Mouse (Mus musculus) ES-Bruce4 (cell line): ENCODE results near the gene Selenoi. TPM values are rescaled to one million over a fixed set of nuclear protein-coding genes. Genes with fewer than 3 reads are reported as not detected.

Experiments
- H3K27ac ChIP-seq: 2 replicates; pipeline ENCODE4 v1.5.1; 2012; ENCODE audit warnings: low read length, inconsistent platforms; ENCODE audit not compliant: insufficient read depth
- H3K27me3 ChIP-seq: 2 replicates; pipeline ENCODE4 v1.6.1; 2012; ENCODE audit warnings: mild to moderate bottlenecking, low read length, inconsistent platforms; ENCODE audit not compliant: control insufficient read depth, poor library complexity, insufficient read depth, severe bottlenecking
- H3K36me3 ChIP-seq: 2 replicates; pipeline ENCODE4 v1.6.1; 2012; ENCODE audit warnings: inconsistent platforms, mild to moderate bottlenecking, low read length, moderate library complexity; ENCODE audit not compliant: control insufficient read depth, poor library complexity, insufficient read depth, severe bottlenecking
- H3K4me1 ChIP-seq: one replicate; pipeline ENCODE4 v1.8.1; 2011; ENCODE audit warnings: low read length; ENCODE audit not compliant: control insufficient read depth, insufficient read depth
- H3K4me3 ChIP-seq: 2 replicates; pipeline ENCODE4 v1.5.1; 2011; ENCODE audit warnings: low read depth, mild to moderate bottlenecking, low read length
- H3K9ac ChIP-seq: 2 replicates; pipeline ENCODE4 v1.6.1; 2012; ENCODE audit warnings: low read depth, mild to moderate bottlenecking, inconsistent platforms; ENCODE audit not compliant: poor library complexity, severe bottlenecking
- H3K9me3 ChIP-seq: replicated peaks from 2 replicates; pipeline ENCODE4 v1.6.1; 2012; ENCODE audit warnings: mild to moderate bottlenecking, low read length, inconsistent platforms; ENCODE audit not compliant: control insufficient read depth, poor library complexity, insufficient read depth, severe bottlenecking
- CTCF ChIP-seq: IDR thresholded peaks from one replicate; pipeline ENCODE4 v1.8.1; 2011; ENCODE audit warnings: low read depth, low read length
- EP300 ChIP-seq: IDR thresholded peaks from 2 replicates; pipeline ENCODE4 v1.6.1; 2011; ENCODE audit warnings: low read depth, low read length; ENCODE audit not compliant: insufficient read depth
- POLR2A ChIP-seq: IDR thresholded peaks from one replicate; pipeline ENCODE4 v1.8.1; 2011; ENCODE audit warnings: low read length; ENCODE audit not compliant: insufficient read depth
- polyA plus RNA-seq: library from polyadenylated mRNA; stranded (reverse); fragments of >200 nt; gene quantifications from 2 replicates; pipeline ENCODE4 v1.2.4, GENCODE M21; 2011; ENCODE audit warnings: low read depth; ENCODE audit not compliant: missing spikeins, insufficient read depth, insufficient read length

Selenoi gene
- polyA plus RNA-seq, 1 experiment, result 41.6 TPM

DNA sequence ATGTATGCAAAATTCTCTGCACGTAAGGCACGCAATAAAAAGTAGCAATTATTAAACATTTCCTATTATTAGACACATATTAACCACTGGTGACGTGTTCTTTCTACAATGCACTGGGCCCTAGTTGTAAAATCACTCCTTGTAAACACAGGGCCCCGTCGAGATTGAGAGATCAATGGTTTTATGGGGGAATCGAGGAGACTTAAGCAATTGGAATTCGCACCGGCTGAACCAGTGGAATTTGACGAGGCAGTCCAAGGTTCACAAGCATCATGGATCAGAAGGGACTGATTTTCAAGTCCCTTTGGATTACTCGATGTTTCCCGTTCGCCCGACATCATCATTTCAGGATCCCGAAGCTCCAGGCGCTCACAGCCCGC is 500 bp upstream of the Selenoi start:
- TF ChIP-seq CTCF, result no peak
- no peak for TF ChIP-seq POLR2A
- TF ChIP-seq EP300, result no peak
- no peak overlapping the region for H3K27ac ChIP-seq
- H3K9me3 ChIP-seq, result peaks cover 22% of the 10 kb centered on the region
- H3K4me3 ChIP-seq, result peak overlapping the region; percentile 57
- no peaks in the 10 kb centered on the region; the same call in none of the 2 replicates for H3K27me3 ChIP-seq
- H3K36me3 ChIP-seq, result no peaks in the 10 kb centered on the region
- no peak overlapping the region for H3K9ac ChIP-seq
- no peaks in the 10 kb centered on the region for H3K4me1 ChIP-seq

- TF ChIP-seq CTCF (no peak), POLR2A (no peak)
- no peak overlapping the region for H3K27ac ChIP-seq
- peak overlapping the region; percentile 53 for H3K9ac ChIP-seq
- H3K27me3 ChIP-seq, result no peaks in the 10 kb centered on the region; the same call in none of the 2 replicates
- peaks cover 22% of the 10 kb centered on the region for H3K9me3 ChIP-seq
- H3K4me1 ChIP-seq, result no peaks in the 10 kb centered on the region
- H3K4me3 ChIP-seq, result peak overlapping the region; percentile 80
- H3K36me3 ChIP-seq, result no peaks in the 10 kb centered on the region
Observed at GRCm38 (mm10) chr5:30233042-30233441, 661 bp downstream of the Selenoi start.

GRCm38 (mm10) chr5:30233979-30234378 is 1.6 kb downstream of the Selenoi start:
- Histone ChIP-seq H3K27me3 (no peaks in the 10 kb centered on the region; the same call in none of the 2 replicates), H3K9me3 (peaks cover 22% of the 10 kb centered on the region), H3K36me3 (no peaks in the 10 kb centered on the region), H3K4me1 (no peaks in the 10 kb centered on the region), H3K9ac (no peak overlapping the region), H3K4me3 (no peak overlapping the region), H3K27ac (no peak overlapping the region)
- TF ChIP-seq EP300 (no peak), CTCF (no peak), POLR2A (no peak)

DNA sequence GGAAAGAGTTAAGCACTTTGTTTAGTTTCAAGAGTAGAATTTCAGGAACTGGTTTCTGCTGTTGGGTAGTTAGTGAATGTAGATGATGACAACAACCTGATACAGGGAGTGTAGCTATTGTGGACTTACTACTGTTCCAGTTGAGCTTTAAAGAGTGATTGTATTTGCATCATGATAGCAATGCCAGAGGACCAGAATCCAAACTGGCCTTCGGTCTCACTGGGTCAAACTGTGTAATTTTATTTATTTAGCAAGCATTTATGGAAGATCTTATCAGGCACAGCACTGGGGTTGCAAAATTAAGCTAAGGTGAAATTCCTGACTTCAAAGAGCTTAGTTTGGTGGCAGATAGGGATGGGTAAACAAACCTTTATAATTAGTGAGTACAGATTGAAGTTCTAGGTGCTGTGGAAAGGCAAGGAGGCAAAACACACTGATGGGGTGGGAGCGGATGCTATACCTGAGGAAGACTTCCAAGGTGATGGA is 3.3 kb downstream of the Selenoi start:
- Histone ChIP-seq H3K4me3 (no peak overlapping the region), H3K4me1 (no peaks in the 10 kb centered on the region), H3K27ac (no peak overlapping the region), H3K9me3 (peaks cover 13% of the 10 kb centered on the region), H3K27me3 (no peaks in the 10 kb centered on the region; the same call in none of the 2 replicates), H3K9ac (no peak overlapping the region), H3K36me3 (no peaks in the 10 kb centered on the region)
- TF ChIP-seq EP300 (no peak), POLR2A (no peak), CTCF (no peak)

DNA sequence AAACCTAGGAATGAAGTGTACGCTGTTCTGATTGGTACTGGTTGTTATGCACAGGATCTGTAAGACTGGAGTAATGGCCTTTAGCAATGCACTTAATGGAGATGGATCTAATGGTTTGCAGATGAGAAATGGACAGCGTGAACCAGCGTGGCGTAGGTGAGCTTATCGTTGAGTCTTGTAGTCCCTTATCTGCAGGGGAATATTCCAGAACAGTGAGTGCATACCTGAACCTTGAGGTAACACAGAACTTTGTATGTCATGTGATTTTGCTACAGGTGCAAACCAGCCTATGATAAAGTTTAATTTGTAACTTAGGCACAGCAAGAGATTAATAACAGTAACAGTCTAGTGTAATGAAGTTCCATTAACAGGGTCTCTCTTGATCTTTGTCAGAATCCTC is 6.2 kb downstream of the Selenoi start:
- Histone ChIP-seq H3K27me3 (no peaks in the 10 kb centered on the region; the same call in 1 of the 2 replicates), H3K4me1 (no peaks in the 10 kb centered on the region), H3K27ac (no peak overlapping the region), H3K4me3 (no peak overlapping the region), H3K9me3 (no peaks in the 10 kb centered on the region), H3K9ac (no peak overlapping the region), H3K36me3 (no peaks in the 10 kb centered on the region)
- TF ChIP-seq CTCF (no peak), EP300 (no peak), POLR2A (no peak)

- no peak overlapping the region for H3K27ac ChIP-seq
- H3K27me3 ChIP-seq, result no peaks in the 10 kb centered on the region; the same call in 1 of the 2 replicates
- no peaks in the 10 kb centered on the region for H3K4me1 ChIP-seq
- H3K4me3 ChIP-seq, result no peak overlapping the region
- H3K9ac ChIP-seq, result no peak overlapping the region
- H3K36me3 ChIP-seq, result no peaks in the 10 kb centered on the region
- no peaks in the 10 kb centered on the region for H3K9me3 ChIP-seq
- no peak for TF ChIP-seq EP300
- no peak for TF ChIP-seq POLR2A
- TF ChIP-seq CTCF, result no peak
Observed at GRCm38 (mm10) chr5:30240552-30240951, 8.2 kb downstream of the Selenoi start.
